Mouse (Mus musculus): ENCODE data around the gene Myo19.

Gene Myo19

DNA sequence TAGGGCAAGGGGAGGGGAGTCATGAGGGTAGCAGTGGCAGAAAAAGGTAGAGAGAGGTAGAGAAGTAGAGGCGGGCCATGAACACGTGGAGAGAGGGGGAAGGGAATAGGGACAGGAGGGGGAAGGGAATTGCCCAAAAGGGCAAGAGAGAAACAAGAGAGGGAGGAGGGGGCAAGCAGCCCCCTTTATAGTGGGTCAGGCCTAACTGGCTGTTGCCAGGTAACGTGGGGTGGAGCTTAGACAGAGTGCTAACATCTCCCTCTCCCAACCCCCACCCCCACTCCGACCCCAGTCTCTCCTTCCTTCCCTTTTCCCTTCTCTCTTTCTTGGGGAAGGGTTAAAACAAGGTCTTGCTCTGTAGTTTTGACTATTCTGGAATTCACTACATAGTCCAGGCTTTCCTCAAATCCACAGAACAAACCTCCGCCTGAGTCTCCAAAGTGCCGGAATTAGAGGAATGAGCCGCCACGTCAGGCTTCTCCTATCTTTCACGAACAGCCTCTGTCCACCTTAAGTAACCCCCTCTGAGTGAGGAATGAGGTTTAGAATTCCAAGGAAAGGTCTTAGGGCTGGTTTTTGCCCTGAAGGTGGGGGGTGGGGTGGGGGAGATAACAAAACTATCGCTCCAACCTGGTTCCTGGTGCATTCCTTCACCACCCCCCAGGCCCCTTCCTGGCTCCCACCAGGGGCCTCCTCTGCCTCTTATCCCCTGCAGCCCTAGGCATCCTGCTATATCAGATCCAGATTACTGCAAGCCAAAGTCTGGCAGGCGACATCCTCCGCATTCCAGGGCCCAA, 64.9 kb downstream of the Myo19 start:
- no peak for DNase-seq (ENCODE audit: low spot score in 2 of 2)

DNA sequence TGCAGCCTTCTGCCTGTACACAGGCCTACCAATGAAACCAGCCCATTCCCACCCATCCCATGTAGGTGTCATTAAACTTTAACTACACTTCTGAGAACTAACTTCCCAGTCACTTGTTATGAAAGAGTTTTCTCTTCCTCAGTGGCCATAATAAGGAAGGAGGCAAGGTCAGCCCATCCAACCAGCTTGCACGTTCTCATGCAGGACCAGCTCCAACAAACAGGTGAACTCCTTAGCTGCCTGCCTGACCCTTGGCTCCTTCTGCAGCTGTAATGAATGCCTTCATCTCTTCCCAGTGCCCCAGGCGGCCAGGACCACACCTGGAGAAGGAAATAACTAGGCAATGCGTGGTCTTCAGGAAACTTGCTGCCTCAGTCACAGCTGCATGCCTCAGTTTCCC, 65.9 kb downstream of the Myo19 start:
- no peak for DNase-seq (ENCODE audit: low spot score in 2 of 2)

DNA sequence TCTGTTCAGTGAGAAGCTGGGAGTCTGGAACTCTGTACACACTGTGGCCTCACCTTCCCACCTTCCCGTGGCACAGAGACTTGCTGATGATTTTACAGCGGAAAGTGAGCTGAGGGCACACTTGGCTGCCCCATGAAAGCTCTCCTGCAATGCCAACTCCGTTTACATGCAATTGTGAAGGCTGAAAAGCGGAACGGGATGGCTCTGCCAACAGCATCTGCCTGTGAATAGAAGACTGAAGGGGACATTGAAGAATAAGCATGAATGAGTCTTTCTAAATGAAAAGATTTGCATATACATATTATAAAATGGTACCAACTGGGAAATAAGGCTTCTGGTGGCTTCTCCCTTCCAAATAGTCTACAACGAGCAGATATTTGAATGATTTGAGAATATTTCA, 67.3 kb downstream of the Myo19 start:
- DNase-seq (ENCODE audit: low spot score in 2 of 2) = no peak

DNA sequence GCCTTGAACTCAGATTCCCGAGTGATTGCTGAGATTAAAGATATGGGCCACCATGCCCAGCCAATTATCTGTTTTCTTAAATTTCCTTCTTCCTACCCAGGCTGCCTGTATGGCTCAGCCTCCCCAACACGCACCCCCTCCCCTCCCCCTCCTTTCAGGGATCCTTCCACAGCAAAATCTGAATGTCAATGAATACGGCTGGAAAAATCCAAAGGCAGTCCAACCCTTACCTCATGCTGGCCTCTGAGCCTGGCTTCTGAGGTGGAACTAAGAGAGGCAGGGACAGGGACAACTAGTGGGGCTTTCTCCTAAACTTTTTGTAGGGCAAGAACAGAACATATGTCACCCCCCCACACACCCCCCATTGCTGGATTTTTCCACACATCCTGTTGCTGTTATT, 68.2 kb downstream of the Myo19 start:
- DNase-seq (ENCODE audit: low spot score in 2 of 2) = no peak

DNA sequence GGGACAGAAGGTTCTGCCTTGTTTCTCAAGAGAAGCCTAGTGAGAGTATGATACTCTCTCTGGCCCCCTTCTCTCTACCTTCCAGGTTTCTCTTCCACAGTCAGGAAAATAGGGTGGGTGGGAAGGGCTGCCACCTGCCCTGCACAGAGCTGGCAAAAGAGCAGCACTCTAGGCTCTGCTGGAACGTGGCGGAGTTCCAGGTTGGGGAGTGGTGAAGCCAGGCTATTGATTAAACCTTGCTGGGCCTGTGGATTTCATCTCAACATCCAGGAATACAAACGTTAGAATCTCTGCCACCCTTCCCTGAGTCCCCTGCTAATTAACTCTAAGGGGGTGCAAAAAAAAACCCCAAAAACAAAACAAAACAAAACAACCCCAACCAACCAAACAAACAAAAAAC, 68.6 kb downstream of the Myo19 start:
- no peak for DNase-seq (ENCODE audit: low spot score in 2 of 2)

DNA sequence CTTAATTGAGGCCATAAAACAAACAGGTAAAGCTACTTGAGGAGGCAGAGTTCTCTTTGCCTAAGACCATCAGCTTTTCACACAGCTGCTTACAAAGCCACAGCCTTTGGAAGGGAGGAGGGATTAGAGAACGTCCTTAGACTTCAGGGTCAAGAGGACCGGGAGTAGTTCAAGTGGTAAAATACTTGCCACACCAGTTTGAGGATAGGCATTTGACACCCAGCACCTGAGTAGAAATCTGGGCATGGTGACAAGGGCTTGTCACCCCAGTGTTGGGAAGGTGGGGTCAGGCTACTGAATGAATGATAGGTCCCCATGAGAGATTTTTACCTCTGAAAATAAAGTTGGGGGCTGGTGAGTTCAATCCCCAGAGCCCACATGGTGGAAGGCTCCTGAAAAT, 72.7 kb downstream of the Myo19 start:
- no peak for DNase-seq (ENCODE audit: low spot score in 2 of 2)

DNA sequence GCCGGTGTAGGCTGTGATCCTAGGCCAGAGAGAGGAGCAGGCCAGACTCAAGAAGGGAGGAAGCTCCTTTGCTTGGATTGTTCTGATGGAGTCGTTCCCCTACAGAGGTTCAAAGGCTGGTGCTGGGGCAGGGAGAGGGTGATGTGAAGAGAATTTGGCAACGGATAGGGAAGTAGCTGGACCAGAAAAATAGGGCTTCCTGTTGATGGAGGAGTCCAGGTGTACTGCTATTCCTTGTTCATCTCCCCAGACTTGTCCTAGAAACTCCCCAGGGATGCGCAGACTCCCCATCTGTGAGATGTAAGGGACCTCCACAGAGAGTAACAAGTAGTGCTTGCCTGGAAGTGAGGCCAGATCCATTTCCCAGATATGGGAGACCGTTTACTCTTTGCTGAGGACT, 76.5 kb downstream of the Myo19 start:
- DNase-seq (ENCODE audit: low spot score in 2 of 2) = no peak

DNA sequence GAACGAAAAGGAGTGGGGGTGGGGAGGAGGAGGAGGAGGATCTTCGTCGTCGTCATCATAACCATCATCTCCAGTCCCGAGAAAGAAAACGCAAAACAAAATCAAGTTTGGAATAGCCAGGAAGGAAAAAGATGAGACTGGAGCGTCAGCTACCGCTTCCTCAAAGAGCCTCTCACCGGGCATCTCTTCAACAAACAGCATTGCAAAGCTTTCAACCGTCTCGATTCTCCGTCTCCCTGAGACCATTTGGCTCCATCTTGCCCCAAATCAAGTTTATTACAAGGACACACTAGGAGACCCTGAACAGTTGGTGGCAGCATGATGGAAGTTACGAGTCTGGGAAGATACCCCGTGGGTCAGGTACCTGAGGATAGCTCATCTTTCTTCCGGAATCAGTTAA, 77.2 kb downstream of the Myo19 start:
- DNase-seq (ENCODE audit: low spot score in 2 of 2) = no peak

DNA sequence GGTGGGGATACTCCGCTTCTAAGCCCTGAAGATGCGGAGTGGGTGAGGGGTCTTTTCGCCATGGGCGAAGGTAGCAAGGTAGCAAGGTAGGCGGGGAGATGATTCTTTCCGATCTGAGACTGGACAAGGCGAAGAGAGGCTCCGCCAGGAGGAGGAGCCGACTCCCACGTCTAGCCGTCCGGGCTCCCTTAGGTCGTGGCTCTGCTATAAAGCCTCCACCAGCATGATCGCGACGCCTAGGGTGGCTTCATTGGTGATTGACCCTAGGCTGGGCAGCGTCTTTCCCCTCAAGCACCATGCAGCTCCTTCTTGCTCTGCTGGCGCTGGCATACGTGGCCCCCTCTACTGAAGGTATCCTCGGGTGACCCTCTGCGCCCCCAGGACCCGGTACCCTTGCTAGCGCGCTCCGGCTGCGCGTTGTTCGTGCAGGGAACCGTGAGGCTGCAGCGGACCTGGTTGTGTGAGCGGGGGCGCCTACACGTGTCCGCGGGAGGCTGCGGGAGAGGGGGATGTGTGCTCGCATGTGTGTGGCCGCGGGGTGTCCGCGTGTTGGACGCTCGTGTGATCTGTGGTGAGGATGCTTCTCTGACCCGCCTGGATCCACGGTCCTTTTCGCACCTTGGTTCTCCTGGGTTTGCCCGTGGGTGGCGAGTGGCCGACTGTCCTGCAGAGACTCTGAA, 77.8 kb downstream of the Myo19 start, which contains the start of gene Car4:
Gene Car4, plus strand, starts transcription at position 196 of the 680 bp plus-strand sequence.
- no peak for DNase-seq (ENCODE audit: low spot score in 2 of 2)

DNA sequence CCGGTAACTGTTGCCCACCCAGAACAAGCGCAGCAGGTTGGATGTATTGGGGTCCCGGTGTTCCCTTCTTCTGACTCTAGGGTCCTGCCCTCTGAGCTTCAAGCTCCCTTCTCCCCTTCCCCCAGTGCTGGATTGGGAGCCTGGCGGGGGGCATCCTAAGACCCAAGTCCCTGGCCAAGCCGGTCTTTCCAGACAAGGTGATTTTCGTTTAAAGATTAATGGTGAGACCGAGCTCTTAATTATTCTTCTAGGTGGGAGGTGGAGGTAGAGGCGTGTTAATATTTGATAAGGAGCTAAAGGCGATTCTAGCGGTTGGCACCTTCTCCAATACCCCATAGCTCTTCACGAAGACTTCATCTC, 78.3 kb downstream of the Myo19 start:
- no peak for DNase-seq (ENCODE audit: low spot score in 2 of 2)

DNA sequence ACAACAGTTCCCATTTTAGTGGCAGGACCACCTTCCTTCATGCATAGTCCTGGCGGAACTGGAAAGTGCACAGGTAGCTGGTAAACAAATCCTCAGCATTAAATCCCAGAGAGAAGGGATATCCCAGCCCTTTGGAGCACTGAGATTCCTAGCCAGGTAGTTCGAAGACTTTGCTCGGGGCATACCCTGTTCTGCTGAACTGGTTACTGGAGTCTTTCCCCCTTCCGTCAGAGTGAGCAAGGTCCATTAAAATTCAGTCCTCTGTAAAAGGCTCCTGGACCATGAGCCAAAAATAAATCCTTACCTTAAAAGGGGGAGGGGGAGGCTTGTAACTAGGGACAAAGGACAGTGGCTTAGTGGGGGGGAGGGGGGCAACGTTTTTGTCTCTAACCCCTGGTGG, 79.2 kb downstream of the Myo19 start:
- no peak for DNase-seq (ENCODE audit: low spot score in 2 of 2)

DNA sequence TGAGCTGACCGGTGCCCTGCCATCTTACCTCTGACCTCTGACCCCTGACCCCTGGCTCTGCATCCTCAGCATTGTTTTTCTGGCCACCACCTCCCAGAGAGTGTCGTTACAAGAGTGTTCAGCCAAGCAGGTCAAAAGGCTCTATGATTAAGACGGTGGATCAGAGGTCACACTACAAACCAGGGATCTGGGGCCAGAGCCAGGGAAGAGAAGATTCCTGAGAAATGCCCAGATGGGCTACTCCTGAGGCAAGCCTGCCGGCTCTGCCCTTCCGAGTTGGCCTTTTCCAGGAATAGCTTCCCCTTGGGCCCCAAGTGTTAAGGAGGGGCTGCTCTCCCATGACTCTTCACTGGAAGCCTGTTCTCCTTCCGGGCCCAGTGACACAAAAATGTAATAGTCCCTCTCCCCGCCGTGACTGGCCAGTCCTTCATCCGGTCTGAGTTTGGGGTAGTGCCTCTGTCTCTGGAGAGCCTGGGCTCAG, 79.8 kb downstream of the Myo19 start:
- no peak for DNase-seq (ENCODE audit: low spot score in 2 of 2)

DNA sequence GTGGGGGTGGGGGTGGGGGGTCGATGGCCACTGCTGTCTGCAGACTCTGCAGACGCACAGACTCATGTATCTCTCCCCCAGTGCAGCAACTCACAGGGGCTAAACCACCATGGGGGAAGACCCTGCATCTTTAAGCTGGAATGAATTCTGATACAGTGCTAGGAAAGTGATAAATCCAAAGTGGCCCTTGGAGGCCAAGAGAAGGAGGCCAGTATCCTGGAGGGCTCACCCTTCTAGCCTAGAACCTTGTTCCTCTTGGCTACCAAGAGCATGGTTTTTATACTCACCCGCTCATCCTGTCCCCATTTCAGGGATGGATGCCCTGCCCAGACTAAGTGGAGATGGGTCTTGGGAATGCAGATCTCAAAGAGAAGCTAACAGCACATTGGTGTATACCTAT, 80.3 kb downstream of the Myo19 start:
- DNase-seq (ENCODE audit: low spot score in 2 of 2) = no peak

DNA sequence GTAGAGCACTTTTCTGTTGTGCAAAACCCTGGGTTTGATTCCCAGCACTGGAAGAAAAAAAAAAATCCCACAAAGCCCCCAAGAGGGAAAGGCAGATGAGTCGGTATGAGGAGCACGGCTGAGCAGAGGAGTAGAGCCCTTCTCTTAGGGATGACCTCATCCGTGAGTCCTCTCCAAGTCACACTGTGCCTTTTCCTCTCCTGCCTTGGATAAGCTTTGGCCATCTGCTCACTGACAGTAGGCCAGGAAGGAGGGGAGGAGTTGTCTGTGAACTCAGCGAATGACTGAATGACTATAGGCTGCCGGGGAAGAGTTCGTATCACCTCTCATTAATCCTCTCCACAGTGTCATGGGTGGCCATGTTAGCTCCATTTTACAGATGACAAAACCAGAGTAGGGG, 80.8 kb downstream of the Myo19 start:
- DNase-seq (ENCODE audit: low spot score in 2 of 2) = no peak
